Mouse (Mus musculus) liver, embryonic 12.5 days (tissue): ENCODE results near the gene Phldb3. TPM values are rescaled to one million over a fixed set of nuclear protein-coding genes. Genes with fewer than 3 reads are reported as not detected.
A peak's percentile ranks its signal among the peaks of the same experiment; 100 is the strongest.

Experiments used
- ATAC-seq: fragments of 200-750 bp; cut with Nextera tagmentation; 2 replicates; pipeline ENCODE4 v1.8.0; 2017; ENCODE audit warnings: moderate number of reproducible peaks, mild to moderate bottlenecking, moderate library complexity
- H3K27ac ChIP-seq: fragments of 300-500 bp; sonication (generic); 2 replicates; pipeline ENCODE4 v1.5.1; 2016; ENCODE audit warnings: mild to moderate bottlenecking
- H3K27me3 ChIP-seq: fragments of 300-500 bp; sonication (generic); replicated peaks from 2 replicates; pipeline ENCODE4 v1.6.1; 2016; ENCODE audit warnings: mild to moderate bottlenecking, moderate library complexity
- H3K36me3 ChIP-seq: fragments of 300-500 bp; sonication (generic); 2 replicates; pipeline ENCODE4 v1.6.1; 2016; ENCODE audit warnings: mild to moderate bottlenecking, moderate library complexity
- H3K4me1 ChIP-seq: fragments of 300-500 bp; sonication (generic); 2 replicates; pipeline ENCODE4 v1.6.1; 2016
- H3K4me2 ChIP-seq: fragments of 300-500 bp; sonication (generic); 2 replicates; pipeline ENCODE4 v1.6.1; 2016; ENCODE audit warnings: mild to moderate bottlenecking, moderate library complexity
- H3K4me3 ChIP-seq: fragments of 300-500 bp; sonication (generic); 2 replicates; pipeline ENCODE4 v1.5.1; 2016; ENCODE audit warnings: mild to moderate bottlenecking, moderate library complexity
- H3K9ac ChIP-seq: fragments of 300-500 bp; sonication (generic); 2 replicates; pipeline ENCODE4 v1.6.1; 2016; ENCODE audit warnings: mild to moderate bottlenecking, moderate library complexity
- H3K9me3 ChIP-seq: fragments of 300-500 bp; sonication (generic); replicated peaks from 2 replicates; pipeline ENCODE4 v1.6.1; 2016; ENCODE audit warnings: mild to moderate bottlenecking, moderate library complexity
- WGBS: fragments of 180-500 bp; shearing (Covaris S2); methylation state at CpG from one replicate; pipeline ENCODE4 v1.1.7; 2016; ENCODE audit not compliant: insufficient replicate concordance; 5-methylcytosine and 5-hydroxymethylcytosine counted together
- polyA plus RNA-seq: library from polyadenylated mRNA; unstranded; fragments of >200 nt; fragmentation: Nextera tagmentation; extraction: Ambion mirVana; gene quantifications from 2 replicates; pipeline ENCODE4 v1.2.1, GENCODE M21; 2016

Phldb3 gene
- polyA plus RNA-seq = 0.08 and 0.22 TPM in 2 replicates

DNA sequence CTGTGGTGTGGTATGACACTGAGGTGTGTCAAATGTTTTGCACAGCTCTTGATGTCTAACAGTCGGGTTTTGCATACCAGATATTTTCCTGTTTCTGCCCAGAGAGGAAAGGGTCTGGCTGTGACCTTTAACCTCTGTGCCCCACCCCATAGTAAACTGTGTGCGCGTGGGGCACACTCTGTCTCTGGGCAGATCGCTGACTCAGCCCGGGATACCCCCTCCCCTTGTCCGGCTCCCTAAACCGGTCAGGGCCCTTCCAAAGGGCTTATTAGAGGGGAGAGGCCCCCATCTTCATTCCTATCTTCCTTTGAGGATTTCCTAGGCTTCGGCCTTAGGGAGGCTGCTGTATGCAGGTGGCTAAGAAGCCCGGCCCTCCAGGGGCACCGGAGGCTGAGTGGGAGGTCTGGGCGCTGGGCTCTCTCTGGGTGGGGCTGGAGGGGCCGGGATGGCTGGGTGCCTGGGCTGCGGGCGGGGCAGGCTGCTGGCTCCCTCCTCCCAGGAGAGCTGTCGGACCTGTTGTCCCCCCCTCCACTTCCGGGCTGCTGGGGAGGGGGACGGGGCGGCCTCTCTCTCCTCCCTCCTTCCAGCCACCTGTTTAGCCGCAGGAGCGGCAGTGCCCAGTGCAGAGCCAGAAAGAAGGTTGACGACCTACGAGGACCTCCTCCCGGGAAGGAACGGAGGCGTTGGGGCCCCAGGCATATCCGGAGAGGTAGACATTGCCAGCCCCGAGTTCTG lies at the start of gene Phldb3:
Gene Phldb3, plus strand, starts transcription at position 620 of the 735 bp plus-strand sequence.
- H3K9ac ChIP-seq = peak within 1 kb of the TSS; percentile 70
- peaks cover 36% of the 10 kb centered on the region for H3K4me1 ChIP-seq
- ATAC-seq = peak; percentile 47
- peak within 1 kb of the TSS; percentile 43; the same call in 1 of the 2 replicates for H3K27ac ChIP-seq
- no peaks in the 10 kb centered on the region for H3K9me3 ChIP-seq
- peak within 1 kb of the TSS; percentile 63 for H3K4me3 ChIP-seq
- WGBS = 4% methylated on average over 26 of the region's 27 CpGs
- peaks cover 38% of the 10 kb centered on the region for H3K27me3 ChIP-seq
- H3K36me3 ChIP-seq = no peaks in the 10 kb centered on the region
- peak within 1 kb of the TSS; percentile 92 for H3K4me2 ChIP-seq

DNA sequence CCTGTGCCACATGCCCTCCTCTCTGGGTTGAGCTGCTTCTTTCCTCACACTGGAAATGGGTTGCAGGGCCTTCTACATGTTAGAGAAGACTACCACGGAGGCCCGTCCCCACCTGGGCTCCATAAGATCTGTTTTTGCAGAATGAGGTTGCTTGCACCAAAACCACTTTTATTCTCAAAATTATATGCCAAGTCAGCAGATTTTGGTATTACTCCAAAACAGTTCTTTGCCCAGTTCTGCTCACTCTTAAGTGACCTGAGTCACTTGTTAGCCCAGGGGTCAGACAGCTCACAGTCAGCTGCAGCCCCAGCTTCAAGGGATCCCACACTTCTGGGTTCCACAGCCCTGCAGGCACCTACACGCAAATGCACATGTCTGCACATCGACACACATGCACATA lies 49.1 kb upstream of the Phldb3 start:
- no peak for ATAC-seq
- Histone ChIP-seq H3K27ac (no peak overlapping the region), H3K4me3 (no peak overlapping the region), H3K27me3 (no peaks in the 10 kb centered on the region), H3K4me1 (no peaks in the 10 kb centered on the region), H3K9ac (no peak overlapping the region), H3K4me2 (no peak overlapping the region), H3K36me3 (peaks cover 85% of the 10 kb centered on the region), H3K9me3 (no peaks in the 10 kb centered on the region)
- 86% methylated on average over 4 of the region's 4 CpGs for WGBS

DNA sequence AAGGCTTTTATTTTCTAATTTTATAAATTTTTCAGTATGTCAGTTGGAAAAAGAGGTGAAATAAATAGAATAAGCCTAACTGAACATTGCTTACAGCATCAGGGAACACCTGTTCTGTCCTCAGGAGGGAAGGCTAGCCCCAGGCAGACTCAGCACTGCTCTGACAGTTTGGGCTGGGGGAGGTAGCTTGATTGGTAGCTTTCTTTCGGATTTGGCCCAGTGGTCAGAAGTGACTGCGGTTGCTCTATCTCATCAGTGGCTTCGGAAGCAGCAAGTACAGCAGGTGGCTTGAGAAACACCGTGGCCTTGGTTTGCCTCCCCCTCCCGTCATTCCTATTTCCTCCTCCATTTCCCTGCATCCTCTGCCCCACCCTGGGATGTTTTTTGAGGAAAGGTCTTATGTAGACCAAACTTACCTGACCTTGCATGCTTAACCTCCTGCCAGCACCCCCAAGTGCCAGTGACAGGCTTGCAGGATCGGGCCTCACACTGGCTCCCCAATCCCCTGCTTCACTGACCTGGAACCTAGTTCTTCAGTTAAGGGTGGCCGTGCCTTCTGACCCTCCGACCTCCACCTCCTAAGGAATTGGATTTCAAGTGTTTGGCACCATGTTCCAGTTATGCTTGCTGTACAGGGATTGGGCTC lies 47.2 kb upstream of the Phldb3 start:
- 85% methylated on average over 8 of the region's 8 CpGs for WGBS
- Histone ChIP-seq H3K9ac (no peak overlapping the region), H3K9me3 (no peaks in the 10 kb centered on the region), H3K4me1 (no peaks in the 10 kb centered on the region), H3K4me3 (no peak overlapping the region), H3K36me3 (peaks cover 93% of the 10 kb centered on the region), H3K27me3 (no peaks in the 10 kb centered on the region), H3K27ac (no peak overlapping the region), H3K4me2 (no peak overlapping the region)
- ATAC-seq = no peak

DNA sequence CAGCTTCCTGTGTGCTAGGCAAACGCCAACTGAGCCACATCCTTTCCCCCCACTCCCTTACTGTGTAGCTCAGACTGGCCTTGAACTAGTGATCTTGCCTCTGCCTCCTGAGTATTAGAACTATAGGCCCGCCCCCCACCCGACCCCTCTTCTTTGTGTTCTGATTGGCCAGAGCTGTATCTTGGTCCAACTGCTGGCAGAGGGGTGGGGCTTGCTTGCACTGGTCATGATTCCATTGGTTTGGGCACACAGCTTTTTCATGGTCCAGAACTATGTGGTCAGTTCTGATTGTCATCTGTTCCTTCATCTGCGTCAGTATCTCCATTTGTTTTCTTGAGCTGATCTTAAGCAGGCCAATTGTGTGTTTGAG lies 46.7 kb upstream of the Phldb3 start:
- Histone ChIP-seq H3K9ac (no peak overlapping the region), H3K36me3 (peaks cover 95% of the 10 kb centered on the region), H3K4me3 (no peak overlapping the region), H3K9me3 (no peaks in the 10 kb centered on the region), H3K4me2 (no peak overlapping the region), H3K4me1 (no peaks in the 10 kb centered on the region), H3K27ac (no peak overlapping the region), H3K27me3 (no peaks in the 10 kb centered on the region)
- 68% methylated on average over 4 of the region's 4 CpGs for WGBS
- ATAC-seq = no peak

DNA sequence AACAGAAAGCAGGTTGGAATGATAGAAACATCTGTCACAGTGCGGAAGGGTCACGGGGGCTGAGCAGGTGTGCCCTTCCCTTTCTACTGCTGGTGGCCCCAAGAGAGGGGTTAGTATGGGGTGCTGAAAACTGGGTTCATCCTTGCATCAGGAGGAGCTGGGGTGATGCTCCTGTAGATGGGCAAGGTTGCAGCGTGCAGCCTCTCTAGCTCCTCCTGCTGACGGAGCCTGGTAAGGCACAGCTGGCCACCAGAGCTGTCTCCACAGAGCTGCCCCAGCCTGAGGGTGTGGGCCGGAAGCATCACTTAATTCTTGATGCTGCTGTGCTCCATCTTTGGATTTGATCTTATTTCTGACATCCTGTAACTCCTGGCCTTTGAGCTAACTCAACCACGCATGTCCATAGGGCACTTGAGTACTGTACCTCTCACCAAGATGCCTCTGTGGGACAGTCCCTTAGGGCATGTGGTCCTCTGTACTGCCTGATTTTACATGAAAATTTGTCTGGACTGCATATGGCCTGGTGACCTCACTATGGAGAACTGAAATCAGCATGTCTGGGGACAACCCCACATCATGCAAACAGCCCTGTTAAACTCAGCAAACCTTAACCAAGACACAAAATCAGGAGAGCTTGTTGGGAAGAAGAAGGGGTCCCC lies 45.8 kb upstream of the Phldb3 start:
- H3K9me3 ChIP-seq = no peaks in the 10 kb centered on the region
- H3K27ac ChIP-seq = no peak overlapping the region
- H3K4me1 ChIP-seq = no peaks in the 10 kb centered on the region
- 64% methylated on average over 6 of the region's 6 CpGs for WGBS
- peak; percentile 60 for ATAC-seq
- H3K36me3 ChIP-seq = peaks cover 92% of the 10 kb centered on the region
- H3K27me3 ChIP-seq = no peaks in the 10 kb centered on the region
- no peak overlapping the region for H3K4me3 ChIP-seq
- no peak overlapping the region for H3K4me2 ChIP-seq
- H3K9ac ChIP-seq = no peak overlapping the region

DNA sequence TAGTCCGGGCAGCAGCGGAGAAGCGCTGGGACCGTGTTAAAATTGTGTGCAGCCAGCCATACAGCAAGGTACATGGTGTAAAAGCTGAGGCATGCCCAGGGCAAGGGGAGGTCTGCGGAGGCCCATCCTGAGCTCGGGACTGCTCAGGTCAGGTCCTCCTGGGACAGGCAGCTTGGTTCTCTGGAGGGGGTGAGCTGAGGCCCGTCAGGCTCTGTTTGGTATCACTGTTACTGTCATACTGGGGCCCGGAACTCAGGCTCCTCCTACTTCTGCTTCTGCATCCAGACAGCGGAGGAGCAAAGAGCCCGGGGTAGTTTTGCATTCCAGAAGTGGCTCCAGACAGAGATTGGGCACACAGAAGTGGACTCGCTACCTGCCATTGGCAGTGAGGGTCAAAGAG lies 44.9 kb upstream of the Phldb3 start:
- no peak for ATAC-seq
- Histone ChIP-seq H3K9ac (no peak overlapping the region), H3K27ac (no peak overlapping the region), H3K27me3 (no peaks in the 10 kb centered on the region), H3K4me3 (no peak overlapping the region), H3K9me3 (no peaks in the 10 kb centered on the region), H3K4me1 (no peaks in the 10 kb centered on the region), H3K4me2 (no peak overlapping the region), H3K36me3 (peaks cover 92% of the 10 kb centered on the region)
- WGBS = 92% methylated on average over 11 of the region's 11 CpGs

DNA sequence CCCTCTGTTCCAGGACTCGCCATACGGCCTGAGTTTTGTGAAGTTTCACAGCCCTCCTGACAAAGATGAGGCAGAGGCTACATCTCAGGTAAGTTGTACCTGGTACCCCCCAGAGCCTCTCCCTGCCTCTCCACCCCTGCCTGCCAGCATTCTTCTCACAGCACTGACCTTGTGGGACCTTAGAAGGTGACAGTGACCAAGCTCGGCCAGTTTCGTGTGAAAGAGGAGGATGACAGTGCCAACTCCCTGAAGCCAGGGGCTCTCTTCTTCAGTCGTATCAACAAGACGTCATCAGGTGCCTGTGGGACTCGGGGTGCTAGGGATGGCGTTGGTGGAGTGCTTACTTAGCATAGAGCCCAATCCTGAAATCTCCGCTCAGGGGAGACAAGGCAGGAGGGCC lies 44.4 kb upstream of the Phldb3 start:
- 86% methylated on average over 9 of the region's 9 CpGs for WGBS
- no peaks in the 10 kb centered on the region for H3K9me3 ChIP-seq
- no peaks in the 10 kb centered on the region for H3K4me1 ChIP-seq
- H3K9ac ChIP-seq = no peak overlapping the region
- ATAC-seq = no peak
- H3K4me2 ChIP-seq = no peak overlapping the region
- H3K36me3 ChIP-seq = peaks cover 92% of the 10 kb centered on the region
- no peaks in the 10 kb centered on the region for H3K27me3 ChIP-seq
- H3K27ac ChIP-seq = no peak overlapping the region
- no peak overlapping the region for H3K4me3 ChIP-seq

DNA sequence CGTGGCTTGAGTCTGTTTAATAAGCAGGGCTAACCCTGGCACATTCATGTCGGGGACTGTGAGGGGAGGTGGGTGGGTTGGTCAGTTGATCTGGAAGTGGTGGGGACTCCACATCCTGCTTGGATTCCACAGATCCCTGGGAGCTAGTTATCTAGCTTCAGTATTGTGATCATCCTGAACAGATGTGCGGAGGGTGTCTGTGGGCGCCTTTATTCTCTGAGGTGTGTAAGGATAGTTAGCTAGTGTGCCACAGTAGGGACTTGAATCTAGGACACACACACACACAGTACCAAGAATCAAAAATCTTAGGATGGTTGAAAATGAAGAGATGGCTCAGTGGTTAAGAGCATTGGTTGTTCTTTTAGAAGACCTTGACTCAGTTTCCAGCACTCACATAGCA lies 42.1 kb upstream of the Phldb3 start:
- Histone ChIP-seq H3K9ac (no peak overlapping the region), H3K4me3 (no peak overlapping the region), H3K36me3 (peaks cover 92% of the 10 kb centered on the region), H3K9me3 (no peaks in the 10 kb centered on the region), H3K27ac (no peak overlapping the region), H3K4me2 (no peak overlapping the region), H3K4me1 (peaks cover under 1% of the 10 kb centered on the region; the same call in 1 of the 2 replicates), H3K27me3 (no peaks in the 10 kb centered on the region)
- no peak for ATAC-seq
- WGBS = 86% methylated on average over 4 of the region's 4 CpGs

- Histone ChIP-seq H3K27me3 (no peaks in the 10 kb centered on the region), H3K9me3 (no peaks in the 10 kb centered on the region), H3K9ac (no peak overlapping the region), H3K4me2 (no peak overlapping the region), H3K36me3 (peaks cover 72% of the 10 kb centered on the region), H3K4me1 (peaks cover 3% of the 10 kb centered on the region; the same call in 1 of the 2 replicates), H3K27ac (no peak overlapping the region), H3K4me3 (no peak overlapping the region)
- no peak for ATAC-seq
- WGBS = 72% methylated on average over 4 of the region's 4 CpGs
These were observed 39.5 kb upstream of the Phldb3 start for GRCm38 (mm10) chr7:24571071-24571470.

DNA sequence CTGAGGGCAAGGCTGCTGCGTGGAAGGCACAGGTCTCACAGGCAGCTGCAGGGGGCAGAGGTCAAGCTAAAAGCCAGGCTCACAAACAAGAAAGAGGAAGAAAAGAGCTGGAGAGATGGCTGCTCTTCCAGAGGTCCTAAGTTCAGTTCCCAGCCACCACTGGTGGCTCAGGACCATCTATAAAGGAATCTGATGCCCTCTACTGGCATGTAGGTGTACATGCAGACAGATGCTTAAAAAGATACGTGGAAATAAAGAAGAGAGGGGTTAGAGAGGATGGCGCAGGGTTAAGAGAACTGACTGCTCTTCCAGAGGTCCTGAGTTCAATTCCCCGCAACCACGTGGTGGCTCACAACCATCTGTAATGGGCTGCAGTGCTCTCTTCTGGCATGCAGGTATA lies 38.1 kb upstream of the Phldb3 start:
- no peak overlapping the region for H3K4me3 ChIP-seq
- peaks cover 3% of the 10 kb centered on the region; the same call in 1 of the 2 replicates for H3K4me1 ChIP-seq
- H3K27me3 ChIP-seq = no peaks in the 10 kb centered on the region
- H3K9ac ChIP-seq = no peak overlapping the region
- H3K9me3 ChIP-seq = no peaks in the 10 kb centered on the region
- ATAC-seq = no peak
- H3K4me2 ChIP-seq = no peak overlapping the region
- H3K36me3 ChIP-seq = peaks cover 58% of the 10 kb centered on the region
- H3K27ac ChIP-seq = no peak overlapping the region
- WGBS = 56% methylated on average over 5 of the region's 5 CpGs

DNA sequence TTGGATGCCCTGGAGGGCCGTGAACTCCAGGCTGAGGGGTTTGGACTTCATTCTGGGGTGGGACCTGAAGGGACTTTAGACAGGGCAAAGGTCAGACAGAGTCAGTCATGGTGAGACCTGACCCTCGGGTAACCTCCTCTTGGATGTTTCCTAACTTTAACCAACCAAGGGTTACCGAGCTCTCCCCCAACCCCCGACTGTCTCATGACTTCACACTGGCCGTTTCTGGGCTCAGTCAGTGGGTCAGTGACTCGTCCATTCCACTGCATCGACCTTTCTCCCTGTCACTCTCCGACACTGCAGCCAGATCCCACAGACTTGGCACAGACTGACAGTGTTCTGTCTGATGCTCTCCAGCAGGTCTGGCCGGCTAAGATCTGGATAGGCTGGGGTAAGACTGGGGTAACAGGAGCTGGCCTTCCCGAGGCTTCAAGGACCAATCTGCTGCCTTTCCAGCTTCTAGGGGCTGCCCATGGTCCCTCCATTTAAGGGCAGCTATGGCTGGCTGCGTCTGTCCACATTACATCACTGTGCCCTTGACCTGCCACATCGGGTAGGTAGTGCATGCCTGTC lies 36.3 kb upstream of the Phldb3 start:
- no peaks in the 10 kb centered on the region for H3K27me3 ChIP-seq
- H3K4me3 ChIP-seq = no peak overlapping the region
- no peaks in the 10 kb centered on the region for H3K9me3 ChIP-seq
- H3K9ac ChIP-seq = no peak overlapping the region
- peaks cover 3% of the 10 kb centered on the region; the same call in 1 of the 2 replicates for H3K4me1 ChIP-seq
- H3K4me2 ChIP-seq = no peak overlapping the region
- peaks cover 39% of the 10 kb centered on the region for H3K36me3 ChIP-seq
- 58% methylated on average over 12 of the region's 12 CpGs for WGBS
- H3K27ac ChIP-seq = no peak overlapping the region
- ATAC-seq = peak; percentile 50

DNA sequence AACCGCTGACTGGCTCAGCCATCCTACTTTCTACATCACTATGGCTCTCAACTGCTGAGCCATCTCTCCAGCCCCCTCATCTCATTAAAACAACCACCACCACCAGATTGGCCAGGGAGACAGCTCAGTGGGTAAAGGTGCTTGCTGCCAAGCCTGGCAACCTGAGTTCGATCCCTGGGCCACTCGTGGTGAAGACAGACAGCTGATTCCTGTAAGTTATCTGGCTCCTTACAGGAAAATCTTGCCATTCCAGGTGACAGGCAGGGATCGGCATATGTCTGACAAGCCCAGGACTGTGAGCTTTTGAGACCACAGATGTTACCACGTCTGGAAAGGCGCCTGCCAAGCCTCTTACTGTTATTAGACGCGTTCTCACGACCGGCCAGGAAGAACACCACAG lies 32.8 kb upstream of the Phldb3 start:
- Histone ChIP-seq H3K36me3 (peaks cover 8% of the 10 kb centered on the region), H3K27ac (no peak overlapping the region), H3K4me3 (no peak overlapping the region), H3K9me3 (no peaks in the 10 kb centered on the region), H3K27me3 (no peaks in the 10 kb centered on the region), H3K4me1 (peaks cover 3% of the 10 kb centered on the region; the same call in 1 of the 2 replicates), H3K9ac (no peak overlapping the region), H3K4me2 (no peak overlapping the region)
- 81% methylated on average over 10 of the region's 10 CpGs for WGBS
- no peak for ATAC-seq
